Mouse (Mus musculus) bone marrow, adult 2 months (tissue): ENCODE results near the gene Ttll12.
A peak's percentile ranks its signal among the peaks of the same experiment; 100 is the strongest.

Experiments
- CTCF ChIP-seq: fragments of 200-500 bp; IDR thresholded peaks from 2 replicates; pipeline ENCODE4 v1.5.1; 2011; ENCODE audit warnings: low read length, control low read depth; ENCODE audit not compliant: control insufficient read depth, insufficient read depth
- POLR2A ChIP-seq: fragments of 200-500 bp; IDR thresholded peaks from 2 replicates; pipeline ENCODE4 v1.6.1; 2011; ENCODE audit warnings: low read depth, mild to moderate bottlenecking, control low read depth, low read length, borderline replicate concordance; ENCODE audit not compliant: control insufficient read depth

- TF ChIP-seq POLR2A: peak; percentile 83; the same call in 1 of the 2 replicates
- TF ChIP-seq CTCF: no peak
Measured at GRCm38 (mm10) chr15:83594513-83595363, at the start of gene Ttll12.
